Mouse (Mus musculus) 416B (cell line): ENCODE data around the gene Brdt.
A peak's percentile ranks its signal among the peaks of the same experiment; 100 is the strongest.
"Not testable (repeated sequence)": the region's sequence is repeated elsewhere in the genome, so short reads cannot be mapped to it uniquely, and the experiment has no call there.

Experiments used
- DNase-seq: peaks from one replicate; pipeline ENCODE4 v3.0.0; 2011; ENCODE audit warnings: low read depth

The Brdt gene

GRCm38 (mm10) chr5:107340404-107340803 lies 9.4 kb downstream of the Brdt start:
- no peak for DNase-seq

GRCm38 (mm10) chr5:107342891-107343290 lies 11.9 kb downstream of the Brdt start:
- DNase-seq = no peak

- DNase-seq = peak; percentile 11
Measured at GRCm38 (mm10) chr5:107346214-107346613, 15.3 kb downstream of the Brdt start.

- no peak for DNase-seq
Measured at GRCm38 (mm10) chr5:107352566-107352965, 21.6 kb downstream of the Brdt start.

- no peak for DNase-seq
Measured at GRCm38 (mm10) chr5:107353981-107354380, 23.0 kb downstream of the Brdt start.

GRCm38 (mm10) chr5:107355801-107356200 lies 24.8 kb downstream of the Brdt start:
- DNase-seq = peak; percentile 30

- DNase-seq = no peak
Measured at GRCm38 (mm10) chr5:107357723-107358122, 26.8 kb downstream of the Brdt start.

- DNase-seq = no peak
Measured at GRCm38 (mm10) chr5:107359395-107360053, 28.6 kb downstream of the Brdt start.

- DNase-seq = no peak
Measured at GRCm38 (mm10) chr5:107360054-107360730, 29.2 kb downstream of the Brdt start.

GRCm38 (mm10) chr5:107370040-107370439 lies 39.1 kb downstream of the Brdt start:
- no peak for DNase-seq

- DNase-seq = no peak
Measured at GRCm38 (mm10) chr5:107371335-107371734, 40.4 kb downstream of the Brdt start.

GRCm38 (mm10) chr5:107373256-107373655 lies 42.3 kb downstream of the Brdt start:
- peak; percentile 47 for DNase-seq

GRCm38 (mm10) chr5:107386448-107386847 lies 55.5 kb downstream of the Brdt start:
- not testable (repeated sequence) for DNase-seq

GRCm38 (mm10) chr5:107387788-107388187 lies 56.8 kb downstream of the Brdt start:
- peak; percentile 40 for DNase-seq

- DNase-seq = no peak
Measured at GRCm38 (mm10) chr5:107389373-107389772, 58.4 kb downstream of the Brdt start.

GRCm38 (mm10) chr5:107394437-107394836 lies 63.5 kb downstream of the Brdt start:
- DNase-seq = no peak

GRCm38 (mm10) chr5:107402436-107402835 lies 71.5 kb downstream of the Brdt start, which contains the start of gene Ephx4:
Ephx4 (plus strand) TSS chr5:107402736.
- no peak for DNase-seq

GRCm38 (mm10) chr5:107403011-107403946 lies 72.3 kb downstream of the Brdt start:
- no peak for DNase-seq

- no peak for DNase-seq
Measured at GRCm38 (mm10) chr5:107403947-107404684, 73.2 kb downstream of the Brdt start.

GRCm38 (mm10) chr5:107405361-107405760 lies 74.4 kb downstream of the Brdt start:
- DNase-seq = no peak

GRCm38 (mm10) chr5:107410305-107410704 lies 79.3 kb downstream of the Brdt start:
- no peak for DNase-seq

- DNase-seq = no peak
Measured at GRCm38 (mm10) chr5:107411326-107411725, 80.4 kb downstream of the Brdt start.
